Mouse (Mus musculus) E14TG2a.4 (cell line): ENCODE data around the gene Stx8.

Source experiments
- H3K27me3 ChIP-seq: 2 replicates; pipeline ENCODE4 v1.6.1; 2014; ENCODE audit warnings: low read length, control low read depth; ENCODE audit not compliant: insufficient read depth
- H3K36me3 ChIP-seq: 2 replicates; pipeline ENCODE4 v1.6.1; 2014; ENCODE audit warnings: low read length, control low read depth; ENCODE audit not compliant: insufficient read depth
- H3K4me1 ChIP-seq: replicated peaks from 2 replicates; pipeline ENCODE4 v1.6.1; 2014; ENCODE audit warnings: low read depth, low read length, control low read depth
- H3K4me3 ChIP-seq: replicated peaks from 2 replicates; pipeline ENCODE4 v1.5.1; 2014; ENCODE audit warnings: mild to moderate bottlenecking, low read length
- H3K9me3 ChIP-seq: 2 replicates; pipeline ENCODE4 v1.6.1; 2014; ENCODE audit warnings: low read length, control low read depth
- CTCF ChIP-seq: conservative IDR thresholded peaks from 2 replicates; pipeline ENCODE4 v1.5.1; 2014; ENCODE audit warnings: low read length
- NANOG ChIP-seq: IDR thresholded peaks from 2 replicates; pipeline ENCODE4 v1.6.1; 2014; ENCODE audit warnings: borderline replicate concordance, low read length, mixed read lengths
- POU5F1 ChIP-seq: IDR thresholded peaks from 2 replicates; pipeline ENCODE4 v1.6.1; 2014; ENCODE audit warnings: low read length, borderline replicate concordance

Stx8 gene

GRCm38 (mm10) chr11:68209506-68209905, 243.5 kb downstream of the Stx8 start:
- 0 out of 2 replicates have a peak, but pooled peaks cover 4% of the 10 kb centered on the region for H3K9me3 ChIP-seq
- TF ChIP-seq CTCF (no peak), NANOG (no peak), POU5F1 (no peak)
- H3K4me3 ChIP-seq: no peak overlapping the region
- H3K27me3 ChIP-seq: 0 out of 2 replicates have a peak, but pooled peaks cover 6% of the 10 kb centered on the region
- peaks cover 74% of the 10 kb centered on the region for H3K36me3 ChIP-seq
- peaks cover 26% of the 10 kb centered on the region for H3K4me1 ChIP-seq

DNA sequence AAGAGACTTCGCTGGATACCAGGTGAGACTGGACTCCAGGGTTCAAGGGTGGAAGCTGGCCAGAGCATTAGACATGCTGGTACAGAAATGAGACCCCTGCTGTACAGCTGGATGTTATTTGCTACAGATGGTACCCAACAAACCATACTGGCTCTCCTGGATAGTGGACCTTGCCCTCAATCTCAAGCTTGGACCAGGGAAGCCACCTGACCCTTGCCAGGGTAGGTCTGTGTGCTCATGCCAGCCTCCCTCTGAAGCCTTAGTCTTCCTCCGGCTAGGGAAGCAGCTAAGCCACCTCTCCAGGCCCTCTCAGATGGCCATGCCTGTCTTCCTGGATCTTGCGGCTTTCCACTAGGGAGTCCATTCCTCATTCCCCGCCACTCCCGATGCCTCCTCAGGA, 244.7 kb downstream of the Stx8 start:
- Histone ChIP-seq H3K4me3 (no peak overlapping the region), H3K4me1 (peaks cover 38% of the 10 kb centered on the region), H3K27me3 (0 out of 2 replicates have a peak, but pooled peaks cover 6% of the 10 kb centered on the region), H3K9me3 (0 out of 2 replicates have a peak, but pooled peaks cover 4% of the 10 kb centered on the region), H3K36me3 (peaks cover 67% of the 10 kb centered on the region)
- TF ChIP-seq CTCF (no peak), NANOG (no peak), POU5F1 (no peak)

- 0 out of 2 replicates have a peak, but pooled peaks cover 6% of the 10 kb centered on the region for H3K27me3 ChIP-seq
- no peak for TF ChIP-seq CTCF
- no peak for TF ChIP-seq NANOG
- no peak for TF ChIP-seq POU5F1
- no peak overlapping the region for H3K4me3 ChIP-seq
- no peaks in the 10 kb centered on the region for H3K9me3 ChIP-seq
- H3K4me1 ChIP-seq: peaks cover 51% of the 10 kb centered on the region
- H3K36me3 ChIP-seq: peaks cover 70% of the 10 kb centered on the region
Observed at GRCm38 (mm10) chr11:68211924-68212578, 246.1 kb downstream of the Stx8 start.

GRCm38 (mm10) chr11:68213896-68214295, 247.9 kb downstream of the Stx8 start:
- Histone ChIP-seq H3K27me3 (0 out of 2 replicates have a peak, but pooled peaks cover 6% of the 10 kb centered on the region), H3K4me1 (peaks cover 68% of the 10 kb centered on the region), H3K4me3 (no peak overlapping the region), H3K9me3 (no peaks in the 10 kb centered on the region), H3K36me3 (peaks cover 53% of the 10 kb centered on the region)
- TF ChIP-seq NANOG: no peak
- no peak for TF ChIP-seq CTCF
- TF ChIP-seq POU5F1: no peak

GRCm38 (mm10) chr11:68214496-68215205, 248.7 kb downstream of the Stx8 start:
- H3K4me1 ChIP-seq: peaks cover 74% of the 10 kb centered on the region
- no peak for TF ChIP-seq POU5F1
- 0 out of 2 replicates have a peak, but pooled peaks cover 6% of the 10 kb centered on the region for H3K27me3 ChIP-seq
- H3K9me3 ChIP-seq: no peaks in the 10 kb centered on the region
- H3K36me3 ChIP-seq: peaks cover 51% of the 10 kb centered on the region
- H3K4me3 ChIP-seq: no peak overlapping the region

DNA sequence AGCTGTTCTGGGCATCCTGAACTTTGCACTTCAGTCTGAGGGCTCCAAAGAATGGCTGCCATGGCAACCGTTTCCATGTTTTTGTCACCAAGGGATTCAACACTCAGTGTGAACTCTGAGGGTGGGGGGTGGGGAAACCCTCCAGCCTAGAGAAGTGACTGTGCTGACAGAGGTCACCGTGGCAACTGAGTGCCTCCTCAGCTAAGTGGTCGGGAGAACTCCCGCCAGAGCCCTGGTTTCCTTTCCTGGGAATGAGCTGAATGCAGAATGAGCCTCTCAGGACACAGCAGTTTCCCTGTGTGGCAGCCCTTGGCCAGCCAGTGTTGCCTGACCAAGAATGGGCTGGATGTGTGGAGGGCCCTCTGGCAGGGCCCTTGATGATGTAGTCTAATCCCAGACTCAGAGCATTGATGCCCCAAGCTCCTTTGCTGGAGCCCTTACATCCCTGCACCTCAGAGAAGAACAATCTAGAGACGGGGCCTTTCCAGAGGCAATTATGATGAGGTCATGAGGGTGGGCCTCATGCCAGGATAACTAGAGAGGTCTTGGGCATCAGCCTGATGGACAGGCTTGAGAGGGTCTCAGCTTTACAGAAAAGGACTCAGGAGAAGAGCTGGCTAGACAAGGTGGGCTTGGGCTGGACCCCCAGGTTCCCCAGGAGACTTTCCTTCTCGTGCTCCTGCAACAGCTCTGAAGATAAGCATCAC, 249.4 kb downstream of the Stx8 start:
- Histone ChIP-seq H3K9me3 (no peaks in the 10 kb centered on the region), H3K4me1 (peaks cover 74% of the 10 kb centered on the region), H3K36me3 (peaks cover 51% of the 10 kb centered on the region), H3K27me3 (0 out of 2 replicates have a peak, but pooled peaks cover 6% of the 10 kb centered on the region), H3K4me3 (no peak overlapping the region)
- TF ChIP-seq POU5F1 (no peak), NANOG (no peak), CTCF (no peak)

GRCm38 (mm10) chr11:68216041-68216440, 250.0 kb downstream of the Stx8 start:
- H3K4me1 ChIP-seq: peaks cover 74% of the 10 kb centered on the region
- H3K36me3 ChIP-seq: peaks cover 51% of the 10 kb centered on the region
- TF ChIP-seq NANOG (no peak), CTCF (no peak), POU5F1 (no peak)
- H3K4me3 ChIP-seq: no peak overlapping the region
- no peaks in the 10 kb centered on the region for H3K9me3 ChIP-seq
- 0 out of 2 replicates have a peak, but pooled peaks cover 6% of the 10 kb centered on the region for H3K27me3 ChIP-seq

GRCm38 (mm10) chr11:68220733-68221132, 254.7 kb downstream of the Stx8 start:
- no peaks in the 10 kb centered on the region for H3K9me3 ChIP-seq
- no peak overlapping the region for H3K4me3 ChIP-seq
- peaks cover 36% of the 10 kb centered on the region for H3K4me1 ChIP-seq
- no peaks in the 10 kb centered on the region for H3K27me3 ChIP-seq
- TF ChIP-seq NANOG: no peak
- TF ChIP-seq CTCF: no peak
- no peak for TF ChIP-seq POU5F1
- peaks cover 66% of the 10 kb centered on the region for H3K36me3 ChIP-seq
